Mouse (Mus musculus): Measurements from ENCODE around the gene Rtca.

The Rtca gene

DNA sequence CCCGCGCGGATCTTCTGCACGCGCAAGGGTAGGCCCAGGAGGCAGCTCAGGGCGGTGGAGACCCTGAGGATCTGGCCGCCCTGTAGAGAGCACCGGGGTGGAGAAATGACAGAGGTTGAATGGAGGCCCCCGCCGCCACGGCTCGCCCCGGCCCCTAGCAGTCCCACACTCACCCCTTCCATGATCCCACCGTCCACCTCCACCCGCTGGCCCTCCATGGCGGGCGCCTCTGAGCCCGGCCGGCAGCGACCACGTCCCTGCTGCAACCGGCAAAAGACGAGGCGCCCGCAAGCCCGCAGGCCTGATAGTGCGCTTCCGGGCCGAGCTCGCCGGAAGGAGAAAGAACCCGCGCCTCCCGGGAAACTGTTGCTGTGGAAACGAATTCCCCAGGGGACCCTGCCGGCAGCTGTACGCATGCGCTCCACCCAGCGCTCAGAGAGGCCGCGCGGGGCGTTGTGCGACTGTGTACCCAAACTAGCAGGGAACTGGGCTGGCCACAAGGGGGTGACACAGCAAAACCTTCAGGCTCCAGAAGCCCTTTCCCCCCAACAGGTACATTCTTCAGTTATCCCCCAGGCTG is at the start of gene Rtca:
Gene Rtca (minus strand): TSS at position 437 of the 580 bp plus-strand sequence.
- DNase-seq: peak; percentile 97

- DNase-seq: no peak
Observed at GRCm38 (mm10) chr3:116551362-116551761, 43.4 kb upstream of the Rtca start.

GRCm38 (mm10) chr3:116547430-116547829 is 39.4 kb upstream of the Rtca start:
- DNase-seq: no peak

- DNase-seq: no peak
Observed at GRCm38 (mm10) chr3:116542532-116542931, 34.5 kb upstream of the Rtca start.

- no peak for DNase-seq
Observed at GRCm38 (mm10) chr3:116542070-116542469, 34.1 kb upstream of the Rtca start.

DNA sequence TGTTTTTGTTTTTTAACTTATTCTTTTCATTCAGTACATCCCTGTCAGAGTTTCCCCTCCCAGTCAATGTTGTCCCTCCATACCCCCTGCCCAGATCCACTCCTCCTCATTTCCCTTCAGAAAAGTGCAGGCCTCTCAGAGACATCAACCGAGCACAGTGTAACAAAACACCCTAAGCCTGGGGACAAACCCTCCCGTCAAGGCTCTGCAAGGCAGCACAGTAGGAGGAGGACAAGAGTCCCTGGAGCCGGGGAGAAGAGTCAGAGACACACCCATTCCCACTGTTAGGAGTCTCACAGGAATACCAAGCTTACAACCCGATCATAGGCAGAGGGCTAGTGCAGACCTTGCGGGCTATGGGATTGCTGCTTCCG is 29.2 kb upstream of the Rtca start:
- no peak for DNase-seq

GRCm38 (mm10) chr3:116536428-116537199 is 28.6 kb upstream of the Rtca start:
- DNase-seq: no peak

DNA sequence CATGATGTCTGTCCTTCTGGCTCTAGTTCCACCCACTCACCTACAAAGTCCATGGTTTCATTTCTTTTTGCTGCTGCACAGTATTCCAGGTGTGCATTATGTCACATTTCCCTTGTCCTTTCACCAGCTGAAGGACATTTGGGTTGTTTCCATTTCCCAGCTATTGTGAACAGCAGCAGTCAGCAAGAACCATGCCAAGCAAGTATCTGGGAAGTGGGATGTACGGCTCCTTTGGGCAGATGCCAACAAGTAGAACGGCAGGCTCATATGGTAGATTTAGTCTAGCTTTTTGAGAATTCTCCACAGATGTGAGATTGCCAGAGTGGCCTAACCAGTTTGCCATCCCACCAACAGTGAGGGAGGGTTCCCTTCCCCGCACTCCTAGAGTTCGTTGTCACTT is 22.8 kb upstream of the Rtca start:
- no peak for DNase-seq

DNA sequence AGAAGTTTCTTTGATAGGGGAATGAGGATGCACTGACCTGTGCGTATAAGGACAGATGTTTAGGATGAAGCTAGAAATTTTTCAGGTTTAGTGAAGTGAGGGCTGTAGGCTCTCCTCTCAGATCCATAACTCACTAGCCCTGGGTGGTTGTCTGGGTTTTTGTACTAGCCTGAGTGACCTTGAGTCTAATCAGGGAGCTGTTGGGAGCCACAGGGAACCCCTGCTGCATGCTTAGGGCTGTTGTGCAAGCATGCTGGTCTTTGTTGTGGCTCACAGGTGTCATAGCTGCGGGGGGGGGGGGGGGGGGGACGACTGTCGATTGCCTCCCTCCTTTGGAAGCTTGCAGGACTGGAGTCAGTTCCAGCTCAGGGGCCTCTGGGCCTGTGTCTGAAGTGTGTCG is 21.7 kb upstream of the Rtca start:
- no peak for DNase-seq

GRCm38 (mm10) chr3:116520141-116520761 is 12.2 kb upstream of the Rtca start:
- no peak for DNase-seq

- peak; percentile 85 for DNase-seq
Observed at GRCm38 (mm10) chr3:116512904-116513716, 5.1 kb upstream of the Rtca start, which contains the start of gene Dbt. TSS of gene Dbt (plus strand) at chr3:116513070.

DNA sequence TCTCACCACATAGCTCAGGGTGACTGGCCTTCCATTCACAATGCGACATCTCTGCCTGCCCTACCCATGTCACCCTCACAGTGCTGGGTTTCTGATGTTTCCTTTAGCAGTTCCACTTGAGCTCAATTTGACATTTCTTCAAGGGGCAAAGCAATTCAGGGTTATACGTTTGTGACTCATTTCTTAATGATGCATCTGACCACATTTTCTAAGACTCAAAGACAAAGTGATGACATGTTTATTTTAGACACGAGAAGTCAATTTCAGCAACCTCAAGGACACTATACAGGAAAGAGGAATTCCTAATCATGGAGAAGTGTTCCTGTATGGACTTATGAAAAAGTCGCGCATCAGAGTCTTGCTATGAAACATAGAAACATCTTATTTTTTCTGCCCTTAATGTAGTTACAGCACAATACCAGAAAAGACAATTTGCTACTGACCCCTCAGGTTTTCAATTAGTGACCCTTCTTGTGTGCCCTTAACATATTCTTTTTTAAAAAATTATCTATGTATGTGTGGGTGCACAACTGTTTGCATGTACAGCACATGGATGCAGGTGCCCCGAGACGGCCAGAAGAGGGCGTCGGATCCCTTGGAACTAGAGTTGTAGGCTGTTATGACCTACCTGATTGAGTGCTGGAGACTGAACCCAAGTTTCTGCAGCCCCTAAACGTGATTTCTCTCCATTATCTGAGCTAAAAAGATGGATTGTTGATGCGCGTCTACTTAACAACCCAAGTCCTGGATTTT is 4.3 kb upstream of the Rtca start:
- DNase-seq: peak; percentile 22

DNA sequence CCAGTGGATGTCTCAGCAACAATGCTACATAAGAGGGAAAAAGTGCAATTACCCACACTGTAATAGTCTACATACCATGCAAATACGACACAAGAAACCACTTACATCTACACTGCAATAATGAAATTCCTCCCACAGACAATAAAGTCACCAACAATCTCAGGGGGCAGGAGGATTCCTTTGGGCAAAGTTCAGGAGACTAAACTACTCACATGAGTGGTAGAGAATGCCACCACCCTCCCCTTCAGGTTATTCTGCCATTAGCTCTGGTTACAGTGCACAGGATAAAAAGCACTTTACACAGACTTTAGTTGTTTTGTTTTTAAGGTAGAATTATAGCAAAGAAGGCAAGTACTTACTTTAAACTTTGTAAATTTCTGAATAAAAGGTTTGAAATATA is 12.3 kb downstream of the Rtca start:
- DNase-seq: no peak

GRCm38 (mm10) chr3:116493658-116494057 is 14.3 kb downstream of the Rtca start:
- no peak for DNase-seq

DNA sequence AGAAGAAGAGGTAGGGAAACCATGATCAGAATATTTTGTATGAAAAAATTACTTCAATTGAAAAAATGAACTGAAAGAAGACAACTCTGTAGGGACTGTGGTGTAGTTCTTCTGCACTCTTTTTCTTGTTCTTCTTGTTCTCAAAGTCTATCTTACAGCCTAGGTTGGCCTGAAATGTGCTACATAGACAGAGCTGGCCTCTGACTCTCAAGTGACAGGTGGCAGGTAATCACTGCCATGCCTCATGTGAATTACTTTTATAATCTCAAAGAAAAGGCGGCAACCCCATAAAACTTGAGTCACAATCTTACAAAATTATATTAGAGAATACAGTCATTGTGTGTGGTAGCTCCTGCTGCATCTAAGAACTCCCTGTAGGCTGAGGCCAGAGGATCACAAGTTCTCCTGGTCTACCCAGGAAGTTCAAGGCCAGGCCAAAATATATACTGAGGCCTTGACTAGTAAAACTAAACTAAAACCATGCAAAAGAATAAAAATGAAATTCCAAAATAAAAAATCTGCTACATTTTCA is 16.0 kb downstream of the Rtca start:
- no peak for DNase-seq

DNA sequence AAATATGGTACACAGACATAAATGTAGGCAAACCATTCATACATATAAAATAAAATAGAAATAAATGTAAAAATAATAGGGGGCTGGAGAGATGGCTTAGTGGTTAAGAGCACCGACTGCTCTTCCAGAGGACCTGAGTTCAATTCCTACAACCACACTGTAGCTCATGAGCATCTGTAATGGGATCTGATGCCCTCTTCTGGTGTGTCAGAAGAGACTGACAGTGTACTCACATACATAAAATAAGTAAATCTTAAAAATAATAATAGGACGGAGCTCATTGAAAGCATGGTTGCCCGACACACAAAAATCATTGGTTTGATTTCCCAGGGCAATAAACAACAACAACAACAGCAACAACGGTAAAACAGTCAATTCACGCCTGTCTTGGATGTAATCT is 17.1 kb downstream of the Rtca start:
- no peak for DNase-seq

DNA sequence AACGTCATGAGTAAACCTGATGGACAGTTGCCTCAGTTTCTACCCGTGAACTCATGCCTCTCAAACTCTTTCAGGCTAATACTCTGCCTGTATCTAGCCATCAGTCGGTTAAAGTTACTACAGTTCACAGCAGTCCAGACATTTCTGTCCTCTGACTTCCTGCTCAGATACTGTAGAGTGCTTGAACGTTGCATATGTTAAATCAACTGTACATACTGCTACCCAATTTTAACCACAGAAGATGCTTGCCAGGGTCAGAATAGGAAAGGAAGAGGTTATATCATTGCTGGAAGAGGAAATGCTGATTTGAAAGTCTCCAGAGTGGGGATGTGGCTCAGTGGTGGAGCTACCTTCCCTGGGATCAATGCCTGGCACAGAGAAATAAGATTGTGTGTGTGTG is 24.7 kb downstream of the Rtca start:
- DNase-seq: no peak

DNA sequence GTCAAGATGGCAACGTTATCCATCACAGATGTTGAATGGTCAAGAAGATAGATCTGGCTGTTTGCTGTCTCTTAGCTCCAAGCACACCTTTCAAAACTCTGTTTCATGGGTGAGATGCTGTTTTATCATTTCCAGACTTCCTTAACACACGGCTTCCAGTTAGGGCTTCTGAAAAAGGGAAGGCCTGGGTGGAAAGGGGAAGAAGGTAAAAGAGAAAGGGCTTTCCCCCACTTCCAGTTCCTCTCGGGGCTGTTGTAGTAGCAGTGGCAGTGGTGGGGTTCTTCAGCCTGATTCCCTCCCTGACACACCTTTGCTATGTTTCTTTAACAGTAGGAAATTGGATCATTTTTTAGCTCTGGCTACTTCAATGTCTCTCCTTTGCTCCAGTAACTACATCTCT is 25.3 kb downstream of the Rtca start:
- DNase-seq: no peak

- DNase-seq: no peak
Observed at GRCm38 (mm10) chr3:116480937-116481336, 27.1 kb downstream of the Rtca start.

DNA sequence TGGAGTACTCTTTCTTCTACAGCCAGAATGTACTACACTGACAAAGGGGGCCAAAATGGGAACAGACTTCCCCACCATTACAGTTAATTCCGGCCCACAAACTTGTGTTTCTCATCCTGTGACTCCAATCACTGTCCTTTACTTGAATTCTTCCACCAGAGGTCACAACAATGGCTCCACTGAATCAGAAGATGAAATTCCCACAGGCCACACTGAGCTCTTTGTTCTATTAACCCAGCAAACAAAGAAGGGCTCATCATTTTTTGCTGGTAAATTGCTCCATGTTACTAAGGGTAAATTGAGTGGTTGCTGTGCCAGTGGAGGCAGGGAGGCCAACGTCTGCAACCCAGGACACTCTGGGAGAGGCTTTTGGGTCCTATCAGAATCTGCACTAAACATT is 27.9 kb downstream of the Rtca start:
- no peak for DNase-seq

DNA sequence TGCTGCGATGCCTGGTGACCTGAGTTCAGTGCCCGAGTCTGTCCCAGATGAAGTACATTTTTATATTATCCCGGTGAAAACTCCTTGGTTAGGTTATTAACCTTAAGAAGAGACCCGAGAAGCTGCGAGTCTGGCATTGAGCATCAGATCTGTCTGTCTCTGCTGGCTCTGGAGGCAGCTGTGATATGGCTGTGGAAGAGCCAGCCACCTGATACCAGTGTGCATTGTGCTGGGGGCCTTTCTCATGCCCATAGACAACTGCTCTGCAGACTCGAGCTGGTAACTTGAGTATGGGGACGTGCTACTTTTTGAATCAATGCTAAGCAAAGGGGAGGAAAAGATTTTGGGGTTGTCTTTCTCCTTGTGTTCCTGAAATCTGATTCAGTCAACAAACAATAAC is 30.7 kb downstream of the Rtca start:
- DNase-seq: no peak

DNA sequence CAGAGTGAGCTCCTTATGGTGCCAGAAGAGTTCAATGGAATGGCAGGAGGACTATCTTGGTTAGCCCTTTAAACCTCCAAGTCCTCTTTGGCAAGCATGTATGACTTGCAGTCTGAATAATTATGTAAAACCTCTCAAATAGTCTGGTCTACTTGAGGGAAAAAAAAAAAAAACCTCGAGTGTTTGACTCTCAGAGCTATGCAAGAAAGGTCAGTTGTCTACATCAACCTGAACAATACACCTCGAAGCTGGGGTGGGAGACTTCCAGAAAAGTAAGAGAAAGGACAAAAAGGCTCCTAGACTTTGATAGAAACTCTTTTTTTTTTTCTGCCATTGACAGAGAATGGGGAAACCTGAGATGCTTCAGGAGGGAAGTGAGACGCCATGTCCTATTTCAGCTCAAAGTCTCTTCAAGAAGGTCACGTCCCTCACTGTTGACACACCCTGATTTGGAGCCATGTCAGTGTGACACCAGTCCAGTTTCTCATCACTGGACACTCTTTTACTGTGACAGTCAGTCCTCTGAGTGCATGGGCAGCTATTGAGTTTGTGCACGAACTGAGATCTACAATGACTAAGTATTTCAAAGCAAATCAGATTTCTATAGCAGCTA is 31.2 kb downstream of the Rtca start:
- no peak for DNase-seq
